Mouse (Mus musculus) limb, embryonic 14.5 days (tissue): ENCODE results near the gene Pdpk1. TPM values are rescaled to one million over a fixed set of nuclear protein-coding genes. Genes with fewer than 3 reads are reported as not detected.

Source experiments
- ATAC-seq: fragments of 200-750 bp; cut with Nextera tagmentation; 2 replicates; pipeline ENCODE4 v1.8.0; 2017; ENCODE audit warnings: low read depth, moderate number of reproducible peaks, moderate TSS enrichment; ENCODE audit not compliant: low FRiP score
- DNase-seq: peaks from one replicate; pipeline ENCODE4 v3.0.0-alpha.2; 2015; ENCODE audit warnings: low spot score
- H3K27ac ChIP-seq: fragments of 300-500 bp; sonication (generic); replicated peaks from 2 replicates; pipeline ENCODE4 v1.5.1; 2014; ENCODE audit warnings: low read depth, mild to moderate bottlenecking, low read length, moderate library complexity, mixed read lengths
- H3K27me3 ChIP-seq: fragments of 300-500 bp; sonication (generic); 2 replicates; pipeline ENCODE4 v1.6.1; 2014; ENCODE audit warnings: low read length, mixed read lengths; ENCODE audit not compliant: control insufficient read depth, insufficient read depth
- H3K36me3 ChIP-seq: fragments of 300-500 bp; sonication (generic); 2 replicates; pipeline ENCODE4 v1.6.1; 2014; ENCODE audit warnings: mild to moderate bottlenecking, low read length, moderate library complexity, mixed read lengths; ENCODE audit not compliant: control insufficient read depth, insufficient read depth
- H3K4me1 ChIP-seq: fragments of 300-500 bp; sonication (generic); 2 replicates; pipeline ENCODE4 v1.6.1; 2014; ENCODE audit warnings: antibody characterized with exemption, low read length, mixed read lengths; ENCODE audit not compliant: control insufficient read depth, insufficient read depth
- H3K4me2 ChIP-seq: fragments of 300-500 bp; sonication (generic); replicated peaks from 2 replicates; pipeline ENCODE4 v1.6.1; 2014; ENCODE audit warnings: low read depth, mild to moderate bottlenecking, low read length, moderate library complexity; ENCODE audit not compliant: severe bottlenecking
- H3K4me3 ChIP-seq: fragments of 300-500 bp; sonication (generic); replicated peaks from 2 replicates; pipeline ENCODE4 v1.5.1; 2014; ENCODE audit warnings: low read length
- H3K9ac ChIP-seq: fragments of 300-500 bp; sonication (generic); 2 replicates; pipeline ENCODE4 v1.6.1; 2014; ENCODE audit warnings: mild to moderate bottlenecking, low read depth, low read length, moderate library complexity; ENCODE audit not compliant: severe bottlenecking
- H3K9me3 ChIP-seq: fragments of 300-500 bp; sonication (generic); 2 replicates; pipeline ENCODE4 v1.6.1; 2016; ENCODE audit warnings: low read length; ENCODE audit not compliant: control insufficient read depth
- POLR2A ChIP-seq: fragments of 200-500 bp; IDR thresholded peaks from 2 replicates; pipeline ENCODE4 v1.8.0; 2012; ENCODE audit warnings: inconsistent platforms, mild to moderate bottlenecking, moderate library complexity, borderline replicate concordance; ENCODE audit not compliant: insufficient read depth, insufficient read length; ENCODE audit errors: extremely low read depth
- WGBS: fragments of 180-500 bp; shearing (Covaris S2); extraction: QIAGEN DNeasy Blood & Tissue Kit; methylation state at CpG from one replicate; pipeline ENCODE4 v1.1.7; 2014; 5-methylcytosine and 5-hydroxymethylcytosine counted together
- polyA plus RNA-seq, 2 experiments: library from polyadenylated mRNA; depleted of rRNA in 1 of 2; stranded (reverse) in 1 of 2; unstranded in 1 of 2; fragments of >200 nt; fragmentation: Nextera tagmentation in 1 of 2; extraction: Ambion mirVana in 1 of 2; gene quantifications; 2 replicates each; pipeline versions ENCODE4 v1.2.1 to v1.2.3; 2012 to 2014

Gene Pdpk1
- polyA plus RNA-seq, 2 experiments: 18.7 to 36.7 TPM

- H3K36me3 ChIP-seq: 0 out of 2 replicates have a peak, but pooled peaks cover 3% of the 10 kb centered on the region
- no peak overlapping the region for H3K4me3 ChIP-seq
- H3K27me3 ChIP-seq: no peaks in the 10 kb centered on the region
- whole genome bisulfite sequencing: 65% methylated on average over 5 of the region's 5 CpGs
- DNase-seq (no peak), ATAC-seq (no peak)
- no peaks in the 10 kb centered on the region for H3K4me1 ChIP-seq
- no peak overlapping the region for H3K4me2 ChIP-seq
- no peak for TF ChIP-seq POLR2A
- no peak overlapping the region for H3K27ac ChIP-seq
- no peak overlapping the region for H3K9ac ChIP-seq
- H3K9me3 ChIP-seq: no peaks in the 10 kb centered on the region
These were observed 43.0 kb upstream of the Pdpk1 start for GRCm38 (mm10) chr17:24193769-24194168.

GRCm38 (mm10) chr17:24193268-24193667 lies 42.5 kb upstream of the Pdpk1 start:
- H3K4me3 ChIP-seq: no peak overlapping the region
- H3K4me1 ChIP-seq: no peaks in the 10 kb centered on the region
- H3K9ac ChIP-seq: no peak overlapping the region
- no peak overlapping the region for H3K27ac ChIP-seq
- H3K4me2 ChIP-seq: no peak overlapping the region
- ATAC-seq (no peak), DNase-seq (no peak)
- no peaks in the 10 kb centered on the region for H3K27me3 ChIP-seq
- TF ChIP-seq POLR2A: no peak
- 79% methylated on average over 8 of the region's 8 CpGs for WGBS
- H3K9me3 ChIP-seq: no peaks in the 10 kb centered on the region
- H3K36me3 ChIP-seq: 0 out of 2 replicates have a peak, but pooled peaks cover 5% of the 10 kb centered on the region

DNA sequence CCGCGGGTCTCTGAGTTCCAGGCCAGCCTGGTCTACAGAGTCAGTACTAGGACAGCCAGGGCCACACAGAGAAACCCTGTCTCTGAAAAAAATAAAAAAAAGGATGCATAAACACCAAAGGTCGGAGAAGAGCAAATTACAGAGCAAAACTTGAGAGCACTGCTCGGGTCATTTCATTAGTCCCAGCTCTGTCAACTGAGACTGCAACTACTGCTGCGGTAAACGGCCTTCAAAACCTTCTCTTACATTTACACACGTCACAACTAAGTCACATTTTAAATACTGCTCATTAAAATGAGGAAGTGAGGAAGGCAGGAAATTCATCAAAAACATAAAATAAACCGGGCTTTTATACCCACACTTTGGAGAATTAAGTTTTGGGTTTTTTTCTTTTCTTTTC lies 42.1 kb upstream of the Pdpk1 start:
- Histone ChIP-seq H3K27ac (no peak overlapping the region), H3K4me3 (no peak overlapping the region), H3K4me2 (no peak overlapping the region), H3K9ac (no peak overlapping the region), H3K27me3 (no peaks in the 10 kb centered on the region), H3K4me1 (no peaks in the 10 kb centered on the region), H3K9me3 (no peaks in the 10 kb centered on the region), H3K36me3 (0 out of 2 replicates have a peak, but pooled peaks cover 9% of the 10 kb centered on the region)
- ATAC-seq (no peak), DNase-seq (no peak)
- 61% methylated on average over 8 of the region's 8 CpGs for WGBS
- TF ChIP-seq POLR2A: no peak

DNA sequence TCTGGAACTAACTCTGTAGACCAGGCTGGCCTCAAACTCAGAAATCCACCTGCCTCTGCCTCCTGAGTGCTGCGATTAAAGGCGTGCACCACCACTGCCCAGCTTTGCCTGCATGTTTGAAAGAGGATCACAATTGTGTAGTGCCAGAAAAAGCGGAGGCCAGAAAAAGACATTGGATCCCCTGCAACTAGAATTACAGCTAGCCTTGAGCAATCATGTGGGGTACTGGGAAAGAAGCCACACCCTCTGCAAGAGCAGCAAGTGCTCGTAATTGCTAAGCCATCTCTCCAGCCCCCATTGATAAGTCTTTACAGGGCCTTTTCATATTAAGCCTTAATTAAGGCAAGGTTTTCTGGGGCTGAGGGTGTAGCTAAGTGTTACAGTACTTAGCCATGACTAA lies 40.8 kb upstream of the Pdpk1 start:
- no peak overlapping the region for H3K4me3 ChIP-seq
- no peaks in the 10 kb centered on the region for H3K9me3 ChIP-seq
- ATAC-seq (no peak), DNase-seq (no peak)
- H3K4me2 ChIP-seq: no peak overlapping the region
- no peak overlapping the region for H3K27ac ChIP-seq
- TF ChIP-seq POLR2A: no peak
- H3K27me3 ChIP-seq: no peaks in the 10 kb centered on the region
- 0 out of 2 replicates have a peak, but pooled peaks cover 10% of the 10 kb centered on the region for H3K36me3 ChIP-seq
- 64% methylated on average over 4 of the region's 4 CpGs for WGBS
- no peaks in the 10 kb centered on the region for H3K4me1 ChIP-seq
- H3K9ac ChIP-seq: no peak overlapping the region

- H3K4me2 ChIP-seq: no peak overlapping the region
- H3K4me1 ChIP-seq: no peaks in the 10 kb centered on the region
- ATAC-seq (no peak), DNase-seq (no peak)
- H3K9ac ChIP-seq: no peak overlapping the region
- 76% methylated on average over 2 of the region's 2 CpGs for WGBS
- H3K4me3 ChIP-seq: no peak overlapping the region
- no peak for TF ChIP-seq POLR2A
- peaks cover 12% of the 10 kb centered on the region; the same call in 1 of the 2 replicates for H3K36me3 ChIP-seq
- no peaks in the 10 kb centered on the region for H3K9me3 ChIP-seq
- H3K27ac ChIP-seq: no peak overlapping the region
- no peaks in the 10 kb centered on the region for H3K27me3 ChIP-seq
These were observed 40.2 kb upstream of the Pdpk1 start for GRCm38 (mm10) chr17:24190934-24191333.

DNA sequence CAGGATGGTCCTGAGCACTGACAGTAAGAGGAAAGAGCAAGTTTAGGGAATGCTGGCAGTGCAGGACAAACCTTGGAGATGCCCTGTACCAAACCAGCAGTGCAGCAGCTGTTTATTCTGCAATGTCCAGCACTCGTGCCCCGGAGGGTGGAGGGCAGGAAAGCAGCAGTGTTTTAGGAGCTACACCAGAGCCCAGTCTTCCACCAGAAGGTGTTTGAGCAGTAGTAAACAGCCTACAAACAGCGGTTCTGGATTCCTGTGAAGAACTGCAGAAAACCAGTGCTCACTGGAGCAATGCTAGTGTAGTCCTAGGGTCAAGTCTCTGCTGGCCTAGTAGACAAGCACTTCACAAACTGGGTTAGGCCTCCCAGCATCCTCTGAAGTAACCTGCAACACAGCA lies 23.5 kb upstream of the Pdpk1 start:
- H3K9ac ChIP-seq: no peak overlapping the region
- no peak overlapping the region for H3K4me3 ChIP-seq
- DNase-seq (no peak), ATAC-seq (no peak)
- no peaks in the 10 kb centered on the region for H3K36me3 ChIP-seq
- no peak overlapping the region for H3K4me2 ChIP-seq
- no peaks in the 10 kb centered on the region for H3K9me3 ChIP-seq
- no peak for TF ChIP-seq POLR2A
- H3K27ac ChIP-seq: no peak overlapping the region
- WGBS: 75% methylated on average over 3 of the region's 3 CpGs
- H3K4me1 ChIP-seq: peaks cover 4% of the 10 kb centered on the region; the same call in 1 of the 2 replicates
- H3K27me3 ChIP-seq: no peaks in the 10 kb centered on the region
